14 mouse cellular contexts compared by ENCODE assay signal in genomic region chr3:63413046-63413911, GRCm38 (mm10).
DNase-seq lines count a peak whose midpoint lies in the region; ATAC-seq lines count a peak whose summit lies in the region.
"Had no signal": no experiment of that assay in that cellular context is flagged by ENCODE, and none has a peak within 500 bp of the region (broad histone marks: within the 10 kb centered on the region; RNA-seq: fewer than 3 reads in every experiment).

No protein-coding gene starts in this region.

- no peak overlapping the region for H3K9ac ChIP-seq in limb, embryonic 13.5 days

- peak overlapping the region; percentile 52 for H3K27ac ChIP-seq in embryonic facial prominence, embryonic 10.5 days (replicated peaks)
- peak overlapping the region; percentile 1; the same call in 1 of the 2 replicates for H3K27ac ChIP-seq in limb, embryonic 13.5 days

- H3K27me3 ChIP-seq in embryonic facial prominence, embryonic 10.5 days (replicated peaks; ENCODE audit: low read depth, poor library complexity, severe bottlenecking) = no peaks in the 10 kb centered on the region
- H3K27me3 ChIP-seq in limb, embryonic 13.5 days = no peaks in the 10 kb centered on the region

- H3K36me3 ChIP-seq in embryonic facial prominence, embryonic 10.5 days (replicated peaks) = no peaks in the 10 kb centered on the region
- H3K36me3 ChIP-seq in limb, embryonic 13.5 days = no peaks in the 10 kb centered on the region

- H3K9me3 ChIP-seq in embryonic facial prominence, embryonic 10.5 days = no peaks in the 10 kb centered on the region
- no peaks in the 10 kb centered on the region for H3K9me3 ChIP-seq in limb, embryonic 13.5 days

- H3K4me3 ChIP-seq in embryonic facial prominence, embryonic 10.5 days = no peak overlapping the region
- H3K4me3 ChIP-seq in limb, embryonic 13.5 days = no peak overlapping the region

- WGBS in embryonic facial prominence, embryonic 10.5 days = 76% methylated on average over 6 of the region's 6 CpGs
- 33% methylated on average over 6 of the region's 6 CpGs for WGBS in limb, embryonic 13.5 days

- peaks cover 15% of the 10 kb centered on the region for H3K4me1 ChIP-seq in embryonic facial prominence, embryonic 10.5 days
- H3K4me1 ChIP-seq in limb, embryonic 13.5 days = peaks cover 17% of the 10 kb centered on the region

- DNase-seq in kidney, adult 11 months = peak; percentile 26
- no peak for DNase-seq in kidney, postnatal 10 days
- DNase-seq in embryonic facial prominence, embryonic 10.5 days (ENCODE audit: low spot score) = no peak
- peak; percentile 27 to 80 for DNase-seq in kidney, adult 8-10 months
- no peak for DNase-seq in heart, postnatal 4 days
- no peak for DNase-seq in right cerebral cortex, postnatal 10 days (ENCODE audit: low spot score in 2 of 2)
- no peak for DNase-seq in layer of hippocampus, adult 11-12 months (ENCODE audit: low spot score)
- DNase-seq: adrenal gland, adult 2 months; cerebellum, postnatal 36 days; heart, adult 18-20 months; thymus, postnatal 36 days had no signal

- H3K4me2 ChIP-seq in limb, embryonic 13.5 days (replicated peaks) = no peak overlapping the region
- H3K4me2 ChIP-seq: midbrain, embryonic 11.5 days had no signal

- no peak for ATAC-seq in limb, embryonic 13.5 days (ENCODE audit: low FRiP score, low read depth)
- ATAC-seq: CD4-positive, CD25-positive, alpha-beta regulatory T cell, adult 4 months had no signal

Comparison
In these comparisons a context has a peak if more than half of its experiments do, and no peak if none do; other contexts are left out.
1. DNase-seq: peak in kidney, adult 11 months (single experiment) and kidney, adult 8-10 months (2 of 2); none in kidney, postnatal 10 days (single experiment), embryonic facial prominence, embryonic 10.5 days (single experiment), heart, postnatal 4 days (single experiment), right cerebral cortex, postnatal 10 days (0 of 2) and layer of hippocampus, adult 11-12 months (single experiment).